Mouse (Mus musculus) liver, embryonic 16.5 days (tissue): ENCODE measurements around the gene Yjefn3. TPM values are rescaled to one million over a fixed set of nuclear protein-coding genes. Genes with fewer than 3 reads are reported as not detected.
"Not testable (repeated sequence)": the region's sequence is repeated elsewhere in the genome, so short reads cannot be mapped to it uniquely, and the experiment has no call there.

Experiments used
- ATAC-seq: fragments of 200-750 bp; cut with Nextera tagmentation; 2 replicates; pipeline ENCODE4 v1.8.0; 2017; ENCODE audit warnings: low read depth, mild to moderate bottlenecking, moderate number of reproducible peaks, moderate library complexity
- H3K27ac ChIP-seq: fragments of 300-500 bp; sonication (generic); 2 replicates; pipeline ENCODE4 v1.5.1; 2014; ENCODE audit warnings: mild to moderate bottlenecking, low read length
- H3K27me3 ChIP-seq: fragments of 300-500 bp; sonication (generic); 2 replicates; pipeline ENCODE4 v1.6.1; 2014; ENCODE audit warnings: low read depth, low read length, mixed read lengths; ENCODE audit not compliant: control insufficient read depth, insufficient read depth
- H3K36me3 ChIP-seq: fragments of 300-500 bp; sonication (generic); 2 replicates; pipeline ENCODE4 v1.6.1; 2014; ENCODE audit warnings: mild to moderate bottlenecking; ENCODE audit not compliant: control insufficient read depth, insufficient read depth
- H3K4me1 ChIP-seq: fragments of 300-500 bp; sonication (generic); 2 replicates; pipeline ENCODE4 v1.6.1; 2014; ENCODE audit warnings: low read depth, low read length, mixed read lengths; ENCODE audit not compliant: control insufficient read depth
- H3K4me2 ChIP-seq: fragments of 300-500 bp; sonication (generic); 2 replicates; pipeline ENCODE4 v1.6.1; 2014; ENCODE audit warnings: low read depth, low read length, mixed read lengths
- H3K4me3 ChIP-seq: fragments of 300-500 bp; sonication (generic); 2 replicates; pipeline ENCODE4 v1.5.1; 2014; ENCODE audit warnings: low read depth, mild to moderate bottlenecking, low read length
- H3K9ac ChIP-seq: fragments of 300-500 bp; sonication (generic); 2 replicates; pipeline ENCODE4 v1.6.1; 2014; ENCODE audit warnings: low read depth, low read length
- H3K9me3 ChIP-seq: fragments of 300-500 bp; sonication (generic); replicated peaks from 2 replicates; pipeline ENCODE4 v1.6.1; 2016; ENCODE audit warnings: low read length; ENCODE audit not compliant: control insufficient read depth
- WGBS: fragments of 180-500 bp; shearing (Covaris S2); extraction: QIAGEN DNeasy Blood & Tissue Kit; methylation state at CpG from one replicate; pipeline ENCODE4 v1.1.7; 2014; ENCODE audit not compliant: insufficient replicate concordance; 5-methylcytosine and 5-hydroxymethylcytosine counted together
- polyA plus RNA-seq: library from polyadenylated mRNA; unstranded; fragments of >200 nt; fragmentation: Nextera tagmentation; extraction: Ambion mirVana; gene quantifications from 2 replicates; pipeline ENCODE4 v1.2.1, GENCODE M21; 2015

Gene Yjefn3
- polyA plus RNA-seq: 0.63 and 0.77 TPM in 2 replicates

DNA sequence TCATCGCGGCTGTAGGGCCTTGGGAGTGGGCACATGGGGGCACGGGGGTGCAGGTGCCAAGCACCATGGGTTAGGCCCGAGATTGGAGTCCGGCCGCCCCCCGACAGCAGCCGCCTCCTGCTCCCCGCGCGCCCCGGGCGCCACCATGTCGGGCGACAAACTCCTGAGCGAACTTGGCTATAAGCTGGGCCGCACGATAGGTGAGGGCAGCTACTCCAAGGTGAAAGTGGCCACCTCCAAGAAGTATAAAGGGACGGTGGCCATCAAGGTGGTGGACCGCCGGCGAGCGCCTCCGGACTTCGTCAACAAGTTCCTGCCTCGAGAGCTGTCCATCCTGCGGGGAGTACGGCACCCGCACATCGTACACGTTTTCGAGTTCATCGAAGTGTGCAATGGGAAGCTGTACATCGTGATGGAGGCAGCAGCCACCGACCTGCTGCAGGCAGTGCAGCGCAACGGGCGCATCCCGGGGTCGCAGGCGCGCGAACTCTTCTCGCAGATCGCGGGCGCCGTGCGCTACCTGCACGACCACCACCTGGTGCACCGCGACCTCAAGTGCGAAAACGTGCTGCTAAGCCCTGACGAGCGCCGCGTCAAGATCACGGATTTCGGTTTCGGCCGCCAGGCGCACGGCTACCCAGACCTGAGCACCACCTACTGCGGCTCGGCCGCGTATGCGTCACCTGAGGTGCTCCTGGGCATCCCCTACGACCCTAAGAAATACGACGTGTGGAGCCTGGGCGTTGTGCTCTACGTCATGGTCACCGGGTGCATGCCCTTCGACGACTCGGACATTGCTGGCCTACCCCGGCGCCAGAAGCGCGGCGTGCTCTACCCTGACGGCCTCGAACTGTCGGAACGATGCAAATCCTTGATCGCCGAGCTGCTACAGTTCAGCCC is at the start of gene Yjefn3, which contains the start of the genes Tssk6 and Ndufa13:
Gene Yjefn3 (minus strand): TSS at position 550 of the 900 bp plus-strand sequence.
Gene Tssk6 (plus strand): TSS at position 22 of the 900 bp plus-strand sequence.
Gene Ndufa13 (minus strand): TSS at position 396 of the 900 bp plus-strand sequence.
- WGBS: 3% methylated on average over 89 of the region's 89 CpGs

DNA sequence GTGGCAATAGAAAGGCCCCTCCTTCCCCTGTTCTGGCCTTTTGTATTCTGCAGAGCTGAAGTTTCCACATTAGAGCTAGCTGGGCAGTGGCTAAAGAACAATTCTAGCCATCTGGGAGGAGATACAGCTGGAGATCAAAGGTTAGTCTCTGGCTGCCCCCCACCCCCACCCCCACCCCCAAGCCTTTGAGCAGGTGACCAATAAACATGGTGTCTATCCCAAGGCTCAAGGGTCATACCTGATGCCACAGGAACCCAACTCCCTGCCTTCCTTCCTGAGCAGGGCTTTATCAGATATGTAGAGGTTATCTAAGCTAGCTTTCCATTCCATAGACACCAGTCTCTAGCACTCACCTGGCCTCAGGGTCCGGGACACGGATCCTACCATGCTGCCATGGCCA is 47.8 kb upstream of the Yjefn3 start:
- Histone ChIP-seq H3K9me3 (no peaks in the 10 kb centered on the region), H3K27me3 (no peaks in the 10 kb centered on the region), H3K9ac (no peak overlapping the region), H3K4me2 (no peak overlapping the region), H3K27ac (peak overlapping the region; percentile 34; the same call in 1 of the 2 replicates), H3K4me3 (no peak overlapping the region), H3K4me1 (no peaks in the 10 kb centered on the region; the same call in 1 of the 2 replicates), H3K36me3 (no peaks in the 10 kb centered on the region)
- peak; percentile 64 for ATAC-seq
- WGBS: 73% methylated on average over 2 of the region's 2 CpGs

More for the DNA sequence above, at the start of gene Yjefn3, which contains the start of the genes Tssk6 and Ndufa13:
- Histone ChIP-seq H3K4me1 (peaks cover 42% of the 10 kb centered on the region), H3K27ac (peak within 1 kb of the TSS; percentile 97), H3K9me3 (no peaks in the 10 kb centered on the region), H3K9ac (peak within 1 kb of the TSS; percentile 90), H3K27me3 (no peaks in the 10 kb centered on the region), H3K4me2 (peak within 1 kb of the TSS; percentile 100), H3K36me3 (no peaks in the 10 kb centered on the region; the same call in 1 of the 2 replicates), H3K4me3 (peak within 1 kb of the TSS; percentile 87)
- peak; percentile 28 for ATAC-seq

DNA sequence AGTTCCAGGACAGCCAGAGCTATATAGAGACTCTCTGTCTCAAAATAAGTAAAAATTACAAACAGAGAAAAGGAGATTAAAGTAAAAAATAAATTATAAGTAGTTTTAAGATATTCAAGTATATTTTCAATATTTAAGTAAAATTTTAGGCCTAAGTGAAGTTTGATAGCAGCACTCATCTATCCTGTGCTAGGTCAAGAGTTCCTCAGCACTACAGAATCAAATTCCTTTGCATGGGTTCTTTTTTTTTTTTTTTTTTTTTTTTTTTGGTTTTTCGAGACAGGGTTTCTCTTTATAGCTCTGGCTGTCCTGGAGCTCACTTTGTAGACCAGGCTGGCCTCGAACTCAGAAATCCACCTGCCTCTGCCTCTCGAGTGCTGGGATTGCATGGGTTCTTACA is 40.0 kb upstream of the Yjefn3 start:
- not testable (repeated sequence) for H3K36me3 ChIP-seq, H3K9ac ChIP-seq, H3K9me3 ChIP-seq, H3K27me3 ChIP-seq, H3K4me3 ChIP-seq, H3K27ac ChIP-seq, H3K4me2 ChIP-seq, ATAC-seq
- H3K4me1 ChIP-seq: peaks cover 30% of the 10 kb centered on the region
- WGBS: 76% methylated on average over 2 of the region's 3 CpGs

DNA sequence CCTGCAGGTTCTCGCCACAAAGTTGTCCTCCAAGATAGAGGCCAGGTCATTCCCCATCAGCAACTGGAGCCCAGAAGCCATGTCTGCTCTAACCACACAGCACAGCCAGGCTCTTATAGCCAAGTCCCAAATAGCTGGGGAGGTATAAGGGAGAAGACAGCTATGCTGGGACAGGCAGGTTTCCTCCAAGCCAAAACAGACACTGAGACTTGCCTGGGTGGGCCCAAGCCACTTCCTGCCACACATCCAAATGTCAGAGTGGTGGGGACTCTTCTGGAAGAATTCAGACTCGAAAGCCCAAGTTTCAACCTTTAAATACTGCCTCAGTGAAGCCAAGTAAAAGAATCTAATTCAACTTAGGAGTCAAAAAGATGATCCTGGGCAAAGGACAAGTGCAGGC is 37.9 kb upstream of the Yjefn3 start:
- WGBS: 45% methylated on average over 2 of the region's 2 CpGs

DNA sequence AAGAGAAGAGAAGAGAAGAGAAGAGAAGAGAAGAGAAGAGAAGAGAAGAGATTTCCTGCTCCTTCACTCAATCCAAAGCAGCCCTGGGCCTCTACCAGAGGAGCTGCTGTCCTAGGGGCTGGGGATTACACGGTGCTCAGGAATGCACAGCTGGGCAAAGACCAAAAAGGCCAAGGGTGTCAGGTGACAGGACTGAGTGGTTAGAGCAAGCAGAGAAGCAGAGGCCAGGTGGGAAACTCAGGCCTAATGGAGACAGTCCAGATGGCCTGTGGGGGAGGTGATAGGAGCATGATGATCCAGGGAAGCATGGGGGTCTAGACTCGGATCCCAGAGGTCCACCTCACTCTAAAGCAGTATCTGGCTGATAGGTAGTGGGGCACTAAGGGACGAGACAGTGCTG is 37.1 kb upstream of the Yjefn3 start:
- 41% methylated on average over 3 of the region's 3 CpGs for WGBS

More for the DNA sequence above, 37.9 kb upstream of the Yjefn3 start:
- Histone ChIP-seq H3K27ac (no peak overlapping the region; the same call in 1 of the 2 replicates), H3K36me3 (no peaks in the 10 kb centered on the region), H3K9me3 (no peaks in the 10 kb centered on the region), H3K4me3 (no peak overlapping the region), H3K4me2 (no peak overlapping the region), H3K9ac (no peak overlapping the region), H3K27me3 (no peaks in the 10 kb centered on the region), H3K4me1 (peaks cover 36% of the 10 kb centered on the region)
- ATAC-seq: no peak

DNA sequence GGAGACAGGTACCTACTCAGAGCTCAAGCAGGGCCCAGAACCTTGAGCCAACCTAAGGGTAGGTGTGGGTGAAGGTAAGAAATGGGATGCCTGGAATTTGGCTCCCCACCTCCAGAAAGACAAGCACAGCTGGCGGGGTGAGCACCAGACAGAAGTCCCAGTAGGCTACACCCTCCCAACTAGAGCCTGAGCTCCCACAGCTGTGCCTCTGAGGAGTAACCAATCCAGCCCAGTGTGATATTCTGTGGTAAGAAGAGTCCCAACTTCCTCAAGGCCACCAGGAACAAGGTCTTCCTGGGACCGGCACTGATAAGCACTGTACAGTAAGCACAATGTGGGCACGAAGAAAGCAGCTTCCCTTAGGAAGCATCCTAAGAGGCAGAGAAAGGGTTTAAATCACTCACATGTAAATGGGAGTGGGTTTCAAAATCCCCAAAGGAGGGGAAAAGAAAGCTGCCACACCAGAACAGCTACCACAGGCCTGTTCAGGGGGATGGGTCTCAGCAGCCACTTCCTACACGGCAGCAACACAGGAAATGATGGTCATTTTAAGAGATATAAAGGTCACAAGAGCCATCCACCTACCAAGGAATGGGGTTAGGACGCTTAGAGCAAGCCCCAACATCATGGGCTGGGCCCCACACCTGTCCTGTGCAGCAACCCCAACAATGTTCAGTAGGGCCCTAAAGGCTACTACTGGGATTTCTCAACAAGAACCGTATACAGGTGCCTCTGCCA is 35.9 kb upstream of the Yjefn3 start:
- Histone ChIP-seq H3K4me1 (peaks cover 32% of the 10 kb centered on the region), H3K27ac (0 out of 2 replicates have a peak overlapping the region, but pooled peaks have one; percentile 4), H3K4me3 (no peak overlapping the region), H3K9ac (no peak overlapping the region), H3K4me2 (no peak overlapping the region), H3K36me3 (peaks cover 3% of the 10 kb centered on the region; the same call in 1 of the 2 replicates), H3K9me3 (no peaks in the 10 kb centered on the region), H3K27me3 (no peaks in the 10 kb centered on the region)
- WGBS: 41% methylated on average over 6 of the region's 6 CpGs
- no peak for ATAC-seq

More for the DNA sequence above, 37.1 kb upstream of the Yjefn3 start:
- H3K9me3 ChIP-seq: no peaks in the 10 kb centered on the region
- peak overlapping the region; percentile 58; the same call in 1 of the 2 replicates for H3K27ac ChIP-seq
- no peak overlapping the region for H3K9ac ChIP-seq
- peaks cover 1% of the 10 kb centered on the region; the same call in 1 of the 2 replicates for H3K36me3 ChIP-seq
- peak; percentile 82 for ATAC-seq
- H3K4me3 ChIP-seq: no peak overlapping the region
- peaks cover 36% of the 10 kb centered on the region for H3K4me1 ChIP-seq
- H3K27me3 ChIP-seq: no peaks in the 10 kb centered on the region
- no peak overlapping the region for H3K4me2 ChIP-seq

DNA sequence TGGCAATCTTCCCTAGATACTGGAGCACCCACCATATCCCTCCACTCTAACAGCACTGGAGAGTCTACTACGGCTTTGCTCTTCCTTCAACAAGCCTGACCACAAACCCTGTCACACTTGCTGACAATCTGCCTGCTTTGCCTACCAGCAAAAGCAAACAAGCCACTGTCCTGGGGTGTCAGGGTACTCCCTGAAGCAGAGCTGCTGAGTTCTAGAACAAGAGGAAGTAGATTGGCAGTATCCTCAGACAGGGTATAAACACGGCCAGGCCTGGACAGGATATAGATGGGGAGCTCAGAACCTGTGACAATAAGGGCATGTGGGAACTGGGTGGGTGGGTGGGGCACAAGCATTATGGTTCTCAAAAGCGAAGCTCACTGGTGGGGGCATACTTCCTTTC is 35.0 kb upstream of the Yjefn3 start:
- Histone ChIP-seq H3K9ac (no peak overlapping the region), H3K27ac (no peak overlapping the region), H3K9me3 (no peaks in the 10 kb centered on the region), H3K4me3 (no peak overlapping the region), H3K4me1 (peaks cover 30% of the 10 kb centered on the region), H3K27me3 (no peaks in the 10 kb centered on the region), H3K36me3 (peaks cover 3% of the 10 kb centered on the region; the same call in 1 of the 2 replicates), H3K4me2 (no peak overlapping the region)
- WGBS: 57% methylated on average over 3 of the region's 3 CpGs
- no peak for ATAC-seq

DNA sequence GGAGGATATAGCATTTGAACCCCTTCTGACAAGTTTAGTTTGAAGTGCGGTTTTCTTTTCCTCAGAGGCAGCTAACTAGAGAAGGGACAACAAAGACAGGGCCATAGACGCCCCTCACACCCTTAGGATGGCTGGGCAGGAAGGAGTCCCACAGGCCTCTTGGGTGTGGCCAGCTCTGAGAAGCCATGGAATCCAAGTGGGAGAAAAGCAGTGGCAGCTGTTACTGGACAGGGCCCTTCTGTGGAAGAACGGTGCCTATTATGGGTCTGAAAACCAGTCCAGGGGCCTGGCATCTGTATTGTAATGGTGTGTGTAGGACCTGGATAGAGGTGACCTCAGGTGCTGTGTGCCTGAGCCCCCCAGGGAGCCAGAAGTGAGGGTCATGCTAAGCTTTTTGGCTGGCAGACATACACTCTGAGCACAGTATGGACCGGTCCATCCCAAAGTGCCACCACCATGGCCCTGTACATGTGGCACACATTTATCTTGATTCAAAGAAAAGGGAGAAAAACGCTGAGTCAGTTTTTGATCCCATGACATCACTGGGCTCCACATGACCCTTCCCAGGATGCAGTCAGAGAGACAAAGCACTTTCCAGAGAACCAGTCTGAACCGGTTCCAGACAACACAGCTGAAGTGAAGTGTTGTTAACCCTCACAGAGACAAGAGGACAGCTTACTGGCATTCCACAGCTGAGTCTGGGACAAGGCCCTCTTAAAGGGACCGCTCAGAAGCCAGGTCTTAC is 33.7 kb upstream of the Yjefn3 start:
- no peak overlapping the region for H3K27ac ChIP-seq
- peaks cover 3% of the 10 kb centered on the region; the same call in 1 of the 2 replicates for H3K36me3 ChIP-seq
- H3K4me2 ChIP-seq: no peak overlapping the region
- peaks cover 30% of the 10 kb centered on the region for H3K4me1 ChIP-seq
- WGBS: 71% methylated on average over 7 of the region's 7 CpGs
- ATAC-seq: peak; percentile 22; the same call in 1 of the 2 replicates
- no peaks in the 10 kb centered on the region for H3K9me3 ChIP-seq
- no peak overlapping the region for H3K4me3 ChIP-seq
- no peaks in the 10 kb centered on the region for H3K27me3 ChIP-seq
- H3K9ac ChIP-seq: no peak overlapping the region
